Mouse (Mus musculus) hindbrain, postnatal 0 days (tissue): ENCODE data around the gene Pdlim7. TPM values are rescaled to one million over a fixed set of nuclear protein-coding genes. Genes with fewer than 3 reads are reported as not detected.
A peak's percentile ranks its signal among the peaks of the same experiment; 100 is the strongest.

Source experiments
- ATAC-seq: fragments of 200-750 bp; cut with Nextera tagmentation; 2 replicates; pipeline ENCODE4 v1.8.0; 2017; ENCODE audit warnings: mild to moderate bottlenecking, moderate TSS enrichment, moderate library complexity
- DNase-seq: peaks from one replicate; pipeline ENCODE4 v3.0.0-alpha.2; 2015; ENCODE audit warnings: low spot score
- H3K27ac ChIP-seq: fragments of 300-500 bp; sonication (generic); 2 replicates; pipeline ENCODE4 v1.5.1; 2014; ENCODE audit warnings: mild to moderate bottlenecking
- H3K27me3 ChIP-seq: fragments of 300-500 bp; sonication (generic); 2 replicates; pipeline ENCODE4 v1.6.1; 2014; ENCODE audit warnings: low read length, mixed read lengths; ENCODE audit not compliant: insufficient read depth
- H3K36me3 ChIP-seq: fragments of 300-500 bp; sonication (generic); 2 replicates; pipeline ENCODE4 v1.6.1; 2014; ENCODE audit warnings: low read length, mixed read lengths; ENCODE audit not compliant: insufficient read depth
- H3K4me1 ChIP-seq: fragments of 300-500 bp; sonication (generic); 2 replicates; pipeline ENCODE4 v1.6.1; 2014; ENCODE audit warnings: antibody characterized with exemption, low read length, mixed read lengths; ENCODE audit not compliant: insufficient read depth
- H3K4me2 ChIP-seq: fragments of 300-500 bp; sonication (generic); 2 replicates; pipeline ENCODE4 v1.6.1; 2014; ENCODE audit warnings: low read depth, mild to moderate bottlenecking, low read length, moderate library complexity, mixed read lengths
- H3K4me3 ChIP-seq: fragments of 300-500 bp; sonication (generic); 2 replicates; pipeline ENCODE4 v1.5.1; 2014; ENCODE audit warnings: low read length
- H3K9ac ChIP-seq: fragments of 300-500 bp; sonication (generic); replicated peaks from 2 replicates; pipeline ENCODE4 v1.6.1; 2014; ENCODE audit warnings: mild to moderate bottlenecking, low read length, moderate library complexity, mixed read lengths
- H3K9me3 ChIP-seq: fragments of 300-500 bp; sonication (generic); 2 replicates; pipeline ENCODE4 v1.6.1; 2016; ENCODE audit warnings: low read length, mixed read lengths
- CTCF ChIP-seq: IDR thresholded peaks from 2 replicates; pipeline ENCODE4 v1.5.1; 2016; ENCODE audit warnings: antibody characterized with exemption, control low read depth, low read depth
- WGBS: fragments of 180-500 bp; shearing (Covaris S2); extraction: QIAGEN DNeasy Blood & Tissue Kit; methylation state at CpG from one replicate; pipeline ENCODE4 v1.1.7; 2014; 5-methylcytosine and 5-hydroxymethylcytosine counted together
- polyA plus RNA-seq: library from polyadenylated mRNA; unstranded; fragments of >200 nt; fragmentation: Nextera tagmentation; extraction: Ambion mirVana; gene quantifications from 2 replicates; pipeline ENCODE4 v1.2.1, GENCODE M21; 2015
- total RNA-seq: library from RNA; depleted of rRNA; stranded (reverse); fragments of >200 nt; gene quantifications from 2 replicates; pipeline ENCODE4 v1.2.3, GENCODE M21; 2014; rRNA removed

Pdlim7 gene
- total RNA-seq (43.4 and 49.9 TPM in 2 replicates), polyA plus RNA-seq (133 TPM in 2 replicates)

- Histone ChIP-seq H3K4me3 (peak within 1 kb of the TSS; percentile 86), H3K36me3 (peaks cover 8% of the 10 kb centered on the region; the same call in 1 of the 2 replicates), H3K4me1 (peaks cover 20% of the 10 kb centered on the region), H3K9ac (peak within 1 kb of the TSS; percentile 79), H3K27ac (peak within 1 kb of the TSS; percentile 86), H3K27me3 (no peaks in the 10 kb centered on the region), H3K9me3 (no peaks in the 10 kb centered on the region), H3K4me2 (peak within 1 kb of the TSS; percentile 69)
- ATAC-seq (peak; percentile 85), DNase-seq (peak; percentile 89)
- peak; percentile 92 for TF ChIP-seq CTCF
- WGBS, result under 1% methylated on average over 54 of the region's 55 CpGs
Measured at GRCm38 (mm10) chr13:55513111-55513748, at the start of gene Pdlim7. TSS of gene Pdlim7 (minus strand) at chr13:55513676.

- Histone ChIP-seq H3K27ac (no peak overlapping the region), H3K9me3 (no peaks in the 10 kb centered on the region), H3K4me3 (no peak overlapping the region), H3K4me1 (no peaks in the 10 kb centered on the region), H3K36me3 (peaks cover 20% of the 10 kb centered on the region), H3K4me2 (no peak overlapping the region), H3K27me3 (no peaks in the 10 kb centered on the region), H3K9ac (no peak overlapping the region)
- WGBS, result 89% methylated on average over 6 of the region's 6 CpGs
- DNase-seq (no peak), ATAC-seq (no peak)
- TF ChIP-seq CTCF, result no peak
Measured at GRCm38 (mm10) chr13:55557499-55557898, 44.0 kb upstream of the Pdlim7 start.

- Histone ChIP-seq H3K9ac (no peak overlapping the region), H3K36me3 (peaks cover 29% of the 10 kb centered on the region)
- WGBS, result 85% methylated on average over 9 of the region's 9 CpGs
Measured at GRCm38 (mm10) chr13:55555921-55556320, 42.4 kb upstream of the Pdlim7 start.

GRCm38 (mm10) chr13:55549061-55549460, 35.6 kb upstream of the Pdlim7 start:
- Histone ChIP-seq H3K4me1 (no peaks in the 10 kb centered on the region), H3K27me3 (no peaks in the 10 kb centered on the region), H3K9me3 (no peaks in the 10 kb centered on the region), H3K36me3 (peaks cover 54% of the 10 kb centered on the region), H3K9ac (no peak overlapping the region), H3K27ac (no peak overlapping the region), H3K4me2 (no peak overlapping the region), H3K4me3 (no peak overlapping the region)
- WGBS, result 88% methylated on average over 15 of the region's 15 CpGs
- no peak for TF ChIP-seq CTCF
- DNase-seq, result no peak
- no peak for ATAC-seq

More at GRCm38 (mm10) chr13:55555921-55556320, 42.4 kb upstream of the Pdlim7 start:
- Histone ChIP-seq H3K27me3 (no peaks in the 10 kb centered on the region), H3K9me3 (no peaks in the 10 kb centered on the region), H3K4me1 (no peaks in the 10 kb centered on the region), H3K4me2 (no peak overlapping the region), H3K27ac (no peak overlapping the region), H3K4me3 (no peak overlapping the region)
- TF ChIP-seq CTCF, result no peak
- no peak for DNase-seq
- no peak for ATAC-seq

GRCm38 (mm10) chr13:55548426-55548825, 35.0 kb upstream of the Pdlim7 start:
- no peak for ATAC-seq

GRCm38 (mm10) chr13:55547916-55548315, 34.4 kb upstream of the Pdlim7 start:
- Histone ChIP-seq H3K36me3 (peaks cover 65% of the 10 kb centered on the region), H3K4me2 (no peak overlapping the region), H3K9ac (no peak overlapping the region), H3K4me3 (no peak overlapping the region), H3K27me3 (no peaks in the 10 kb centered on the region), H3K4me1 (no peaks in the 10 kb centered on the region), H3K27ac (no peak overlapping the region), H3K9me3 (no peaks in the 10 kb centered on the region)
- TF ChIP-seq CTCF, result no peak
- WGBS, result 92% methylated on average over 2 of the region's 2 CpGs
- DNase-seq, result no peak
- no peak for ATAC-seq

More at GRCm38 (mm10) chr13:55548426-55548825, 35.0 kb upstream of the Pdlim7 start:
- no peak for TF ChIP-seq CTCF
- no peak overlapping the region for H3K4me2 ChIP-seq
- H3K27me3 ChIP-seq, result no peaks in the 10 kb centered on the region
- no peak overlapping the region for H3K4me3 ChIP-seq
- no peak overlapping the region for H3K27ac ChIP-seq
- peaks cover 60% of the 10 kb centered on the region for H3K36me3 ChIP-seq
- no peaks in the 10 kb centered on the region for H3K9me3 ChIP-seq
- no peaks in the 10 kb centered on the region for H3K4me1 ChIP-seq
- no peak overlapping the region for H3K9ac ChIP-seq
- no peak for DNase-seq
- 96% methylated on average over 5 of the region's 5 CpGs for WGBS

- WGBS, result 93% methylated on average over 6 of the region's 6 CpGs
- no peaks in the 10 kb centered on the region for H3K27me3 ChIP-seq
- H3K36me3 ChIP-seq, result peaks cover 81% of the 10 kb centered on the region
- no peak overlapping the region for H3K27ac ChIP-seq
- H3K4me1 ChIP-seq, result no peaks in the 10 kb centered on the region
- DNase-seq (no peak), ATAC-seq (no peak)
- no peak for TF ChIP-seq CTCF
- no peak overlapping the region for H3K4me3 ChIP-seq
- H3K9ac ChIP-seq, result no peak overlapping the region
- no peak overlapping the region for H3K4me2 ChIP-seq
- no peaks in the 10 kb centered on the region for H3K9me3 ChIP-seq
Measured at GRCm38 (mm10) chr13:55544792-55545191, 31.3 kb upstream of the Pdlim7 start.
